Mouse (Mus musculus): ENCODE measurements around the gene Asxl2. TPM values are rescaled to one million over a fixed set of nuclear protein-coding genes. Genes with fewer than 3 reads are reported as not detected.

Asxl2 gene
- polyA plus RNA-seq, 1 experiment = 7.0 TPM

DNA sequence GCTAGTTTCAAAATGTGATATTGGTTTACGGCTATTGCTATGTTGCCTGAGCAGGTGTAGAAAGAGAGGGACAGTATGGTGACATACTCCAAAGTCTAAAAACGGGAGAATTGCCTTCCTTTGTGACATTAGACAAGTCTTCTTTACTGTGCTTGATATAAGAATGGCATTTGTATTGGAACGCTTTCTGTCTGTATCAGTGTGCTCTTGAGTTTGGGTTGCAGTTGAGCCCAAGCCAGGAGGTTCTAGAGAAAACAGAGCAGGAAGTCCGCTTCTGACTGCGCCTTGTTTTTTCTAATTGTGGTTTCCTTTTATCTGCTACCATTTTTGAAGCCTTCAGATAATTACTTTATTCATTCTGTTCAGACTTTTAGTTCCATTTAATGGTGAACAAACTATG lies 14.7 kb downstream of the Asxl2 start:
- TF ChIP-seq TCF3 (IDR thresholded peaks at IDR 0.05; ENCODE audit: insufficient read length, low read depth) (no peak), MAX (IDR thresholded peaks at IDR 0.05; ENCODE audit: low read depth) (no peak), CEBPB (IDR thresholded peaks at IDR 0.05; ENCODE audit: insufficient read depth, poor library complexity, severe bottlenecking) (no peak), POLR2AphosphoS2 (IDR thresholded peaks at IDR 0.05; ENCODE audit: insufficient read length, low read depth) (no peak), USF1 (IDR thresholded peaks at IDR 0.05; ENCODE audit: low read depth) (no peak), SRF (IDR thresholded peaks at IDR 0.05; ENCODE audit: control insufficient read depth, insufficient read length, low read depth) (no peak)
- Histone ChIP-seq H3K36me3 (ENCODE audit: control insufficient read depth, insufficient read depth) (peaks cover 20% of the 10 kb centered on the region), H3ac (ENCODE audit: control insufficient read depth, insufficient read length) (no peak overlapping the region), H3K27me3 (ENCODE audit: control insufficient read depth, insufficient read depth, insufficient read length) (no peaks in the 10 kb centered on the region), H3K4me3 (no peak overlapping the region), H3K4me2 (ENCODE audit: low read depth) (no peak overlapping the region), H3K79me2 (ENCODE audit: control insufficient read depth, insufficient read depth) (peaks cover 52% of the 10 kb centered on the region)

DNA sequence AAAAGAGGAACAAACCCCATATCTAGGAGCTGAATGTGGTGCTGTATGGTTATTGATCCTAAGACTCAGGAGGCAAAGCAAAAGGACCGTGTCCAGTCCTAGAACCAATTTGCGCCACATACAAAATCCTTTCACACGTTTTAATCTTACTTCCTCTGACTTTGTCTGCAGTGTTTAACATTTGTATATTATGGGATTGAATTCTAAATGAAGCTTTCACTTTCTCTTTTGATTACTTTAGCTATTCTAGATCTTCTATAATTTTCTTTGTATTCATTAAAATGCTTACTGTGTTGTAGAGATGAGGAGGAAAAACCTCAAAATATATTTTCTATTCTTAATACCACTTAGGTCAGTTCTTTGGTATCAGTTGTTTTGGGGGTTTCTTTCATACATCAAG lies 26.9 kb downstream of the Asxl2 start:
- Histone ChIP-seq H3K79me2 (ENCODE audit: control insufficient read depth, insufficient read depth) (no peaks in the 10 kb centered on the region), H3K4me3 (no peak overlapping the region), H3K36me3 (ENCODE audit: control insufficient read depth, insufficient read depth) (peaks cover 47% of the 10 kb centered on the region), H3K27me3 (ENCODE audit: control insufficient read depth, insufficient read depth, insufficient read length) (no peaks in the 10 kb centered on the region), H3K4me2 (ENCODE audit: low read depth) (no peak overlapping the region), H3ac (ENCODE audit: control insufficient read depth, insufficient read length) (no peak overlapping the region)
- TF ChIP-seq TCF12 (IDR thresholded peaks at IDR 0.05; ENCODE audit: insufficient read depth, poor library complexity, severe bottlenecking) (no peak), MYOD1 (IDR thresholded peaks at IDR 0.05; ENCODE audit: control insufficient read depth in 1 of 3, insufficient read length in 2 of 3, low read depth in 2 of 3) (no peak), POLR2AphosphoS2 (IDR thresholded peaks at IDR 0.05; ENCODE audit: insufficient read length, low read depth) (no peak), POLR2A (IDR thresholded peaks at IDR 0.05; ENCODE audit: insufficient read length, low read depth) (no peak), REST (IDR thresholded peaks at IDR 0.05; ENCODE audit: insufficient read depth, insufficient read length) (no peak), MYOG (IDR thresholded peaks at IDR 0.05; ENCODE audit: control insufficient read depth in 1 of 3, insufficient read depth in 1 of 3, insufficient read length in 2 of 3, low read depth in 2 of 3) (no peak), MAX (IDR thresholded peaks at IDR 0.05; ENCODE audit: low read depth) (no peak), E2F4 (IDR thresholded peaks at IDR 0.05; ENCODE audit: insufficient read depth) (no peak), SRF (IDR thresholded peaks at IDR 0.05; ENCODE audit: control insufficient read depth, insufficient read length, low read depth) (no peak), CEBPB (IDR thresholded peaks at IDR 0.05; ENCODE audit: insufficient read depth, poor library complexity, severe bottlenecking) (no peak), USF1 (IDR thresholded peaks at IDR 0.05; ENCODE audit: low read depth) (no peak), TCF3 (IDR thresholded peaks at IDR 0.05; ENCODE audit: insufficient read length, low read depth) (no peak)

DNA sequence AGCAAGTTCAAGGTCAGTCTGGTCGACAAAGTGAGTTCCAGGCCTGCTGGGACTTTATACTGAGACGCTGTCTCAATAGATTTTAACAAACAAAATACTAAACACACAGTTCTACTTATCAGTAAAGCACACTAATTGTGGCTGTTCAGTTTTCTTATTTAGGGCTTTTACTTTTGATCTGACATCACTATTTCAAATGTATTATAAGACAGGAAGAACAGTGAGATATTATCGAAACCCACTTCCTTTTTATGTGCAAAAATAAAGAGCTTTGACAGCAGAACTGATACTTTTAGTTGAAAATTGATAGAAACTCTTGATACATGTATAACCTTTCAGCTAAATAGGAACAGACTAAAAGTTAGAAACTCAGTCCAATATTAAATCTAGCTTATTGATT lies 36.4 kb downstream of the Asxl2 start:
- no peak overlapping the region for H3K4me3 ChIP-seq
- H3K36me3 ChIP-seq (ENCODE audit: control insufficient read depth, insufficient read depth) = peaks cover 40% of the 10 kb centered on the region
- H3K27me3 ChIP-seq (ENCODE audit: control insufficient read depth, insufficient read depth, insufficient read length) = no peaks in the 10 kb centered on the region
- H3ac ChIP-seq (ENCODE audit: control insufficient read depth, insufficient read length) = no peak overlapping the region
- H3K4me2 ChIP-seq (ENCODE audit: low read depth) = no peak overlapping the region
- TF ChIP-seq TCF3 (IDR thresholded peaks at IDR 0.05; ENCODE audit: insufficient read length, low read depth) = no peak
- TF ChIP-seq REST (IDR thresholded peaks at IDR 0.05; ENCODE audit: insufficient read depth, insufficient read length) = no peak
- TF ChIP-seq MYOG (IDR thresholded peaks at IDR 0.05; ENCODE audit: control insufficient read depth in 1 of 3, insufficient read depth in 1 of 3, insufficient read length in 2 of 3, low read depth in 2 of 3) = no peak
- TF ChIP-seq MYOD1 (IDR thresholded peaks at IDR 0.05; ENCODE audit: control insufficient read depth in 1 of 3, insufficient read length in 2 of 3, low read depth in 2 of 3) = no peak
- no peaks in the 10 kb centered on the region for H3K79me2 ChIP-seq (ENCODE audit: control insufficient read depth, insufficient read depth)

- Histone ChIP-seq H3K4me2 (ENCODE audit: low read depth) (no peak overlapping the region), H3K27me3 (ENCODE audit: control insufficient read depth, insufficient read depth, insufficient read length) (no peaks in the 10 kb centered on the region), H3K4me3 (no peak overlapping the region), H3K36me3 (ENCODE audit: control insufficient read depth, insufficient read depth) (peaks cover 49% of the 10 kb centered on the region), H3ac (ENCODE audit: control insufficient read depth, insufficient read length) (no peak overlapping the region), H3K79me2 (ENCODE audit: control insufficient read depth, insufficient read depth) (no peaks in the 10 kb centered on the region)
- TF ChIP-seq POLR2A (IDR thresholded peaks at IDR 0.05; ENCODE audit: insufficient read length, low read depth) (no peak), TCF12 (IDR thresholded peaks at IDR 0.05; ENCODE audit: insufficient read depth, poor library complexity, severe bottlenecking) (no peak), POLR2AphosphoS2 (IDR thresholded peaks at IDR 0.05; ENCODE audit: insufficient read length, low read depth) (no peak), CEBPB (IDR thresholded peaks at IDR 0.05; ENCODE audit: insufficient read depth, poor library complexity, severe bottlenecking) (no peak), MAX (IDR thresholded peaks at IDR 0.05; ENCODE audit: low read depth) (no peak), TCF3 (IDR thresholded peaks at IDR 0.05; ENCODE audit: insufficient read length, low read depth) (no peak), MYOD1 (IDR thresholded peaks at IDR 0.05; ENCODE audit: control insufficient read depth in 1 of 3, insufficient read length in 2 of 3, low read depth in 2 of 3) (no peak)
These were observed 73.0 kb downstream of the Asxl2 start for GRCm38 (mm10) chr12:3499662-3500061.

GRCm38 (mm10) chr12:3500071-3500470 lies 73.4 kb downstream of the Asxl2 start:
- Histone ChIP-seq H3K4me3 (no peak overlapping the region), H3K27me3 (ENCODE audit: control insufficient read depth, insufficient read depth, insufficient read length) (no peaks in the 10 kb centered on the region), H3ac (ENCODE audit: control insufficient read depth, insufficient read length) (no peak overlapping the region), H3K36me3 (ENCODE audit: control insufficient read depth, insufficient read depth) (peaks cover 46% of the 10 kb centered on the region), H3K4me2 (ENCODE audit: low read depth) (no peak overlapping the region), H3K79me2 (ENCODE audit: control insufficient read depth, insufficient read depth) (no peaks in the 10 kb centered on the region)
- no peak for TF ChIP-seq POLR2AphosphoS2 (IDR thresholded peaks at IDR 0.05; ENCODE audit: insufficient read length, low read depth)
- TF ChIP-seq POLR2A (IDR thresholded peaks at IDR 0.05; ENCODE audit: insufficient read length, low read depth) = no peak
- TF ChIP-seq TCF3 (IDR thresholded peaks at IDR 0.05; ENCODE audit: insufficient read length, low read depth) = no peak
- no peak for TF ChIP-seq USF1 (IDR thresholded peaks at IDR 0.05; ENCODE audit: low read depth)
- no peak for TF ChIP-seq TCF12 (IDR thresholded peaks at IDR 0.05; ENCODE audit: insufficient read depth, poor library complexity, severe bottlenecking)
- no peak for TF ChIP-seq MAX (IDR thresholded peaks at IDR 0.05; ENCODE audit: low read depth)
- no peak for TF ChIP-seq REST (IDR thresholded peaks at IDR 0.05; ENCODE audit: insufficient read depth, insufficient read length)
- TF ChIP-seq SRF (IDR thresholded peaks at IDR 0.05; ENCODE audit: control insufficient read depth, insufficient read length, low read depth) = no peak
- no peak for TF ChIP-seq MYOG (IDR thresholded peaks at IDR 0.05; ENCODE audit: control insufficient read depth in 1 of 3, insufficient read depth in 1 of 3, insufficient read length in 2 of 3, low read depth in 2 of 3)
- no peak for TF ChIP-seq CEBPB (IDR thresholded peaks at IDR 0.05; ENCODE audit: insufficient read depth, poor library complexity, severe bottlenecking)
